Mouse (Mus musculus) hindbrain, embryonic 11.5 days (tissue): ENCODE measurements at regions not wholly inside any gene's neighbourhood (a gene's known extent, or its start where the extent isn't known, plus 50 kb on each side); places are given as distances from the start of the nearest gene placed in this dataset.

Experiments used
- ATAC-seq: fragments of 200-750 bp; cut with Nextera tagmentation; 2 replicates; pipeline ENCODE4 v1.8.0; 2017; ENCODE audit warnings: mild to moderate bottlenecking, moderate TSS enrichment, moderate library complexity; ENCODE audit not compliant: low FRiP score
- DNase-seq: peaks from one replicate; pipeline ENCODE4 v3.0.0-alpha.2; 2015; ENCODE audit warnings: low spot score
- H3K27ac ChIP-seq: fragments of 300-500 bp; sonication (generic); 2 replicates; pipeline ENCODE4 v1.5.1; 2014; ENCODE audit warnings: mild to moderate bottlenecking, low read depth, low read length
- H3K27me3 ChIP-seq: fragments of 300-500 bp; sonication (generic); 2 replicates; pipeline ENCODE4 v1.6.1; 2014; ENCODE audit warnings: mild to moderate bottlenecking, low read length, moderate library complexity, mixed read lengths; ENCODE audit not compliant: control insufficient read depth, insufficient read depth
- H3K36me3 ChIP-seq: fragments of 300-500 bp; sonication (generic); 2 replicates; pipeline ENCODE4 v1.6.1; 2014; ENCODE audit warnings: mild to moderate bottlenecking, low read length, moderate library complexity, mixed read lengths; ENCODE audit not compliant: control insufficient read depth, insufficient read depth
- H3K4me1 ChIP-seq: fragments of 300-500 bp; sonication (generic); replicated peaks from 2 replicates; pipeline ENCODE4 v1.6.1; 2014; ENCODE audit warnings: low read length, mixed read lengths; ENCODE audit not compliant: control insufficient read depth, insufficient read depth
- H3K4me2 ChIP-seq: fragments of 300-500 bp; sonication (generic); replicated peaks from 2 replicates; pipeline ENCODE4 v1.6.1; 2014; ENCODE audit warnings: mild to moderate bottlenecking, low read depth, low read length
- H3K4me3 ChIP-seq: fragments of 300-500 bp; sonication (generic); 2 replicates; pipeline ENCODE4 v1.5.1; 2014; ENCODE audit warnings: low read depth, low read length
- H3K9ac ChIP-seq: fragments of 300-500 bp; sonication (generic); 2 replicates; pipeline ENCODE4 v1.6.1; 2014; ENCODE audit warnings: low read depth, low read length
- H3K9me3 ChIP-seq: fragments of 300-500 bp; sonication (generic); 2 replicates; pipeline ENCODE4 v1.6.1; 2016; ENCODE audit warnings: low read length; ENCODE audit not compliant: control insufficient read depth
- WGBS: fragments of 180-500 bp; shearing (Covaris S2); extraction: QIAGEN DNeasy Blood & Tissue Kit; methylation state at CpG from one replicate; pipeline ENCODE4 v1.1.7; 2014; 5-methylcytosine and 5-hydroxymethylcytosine counted together

DNA sequence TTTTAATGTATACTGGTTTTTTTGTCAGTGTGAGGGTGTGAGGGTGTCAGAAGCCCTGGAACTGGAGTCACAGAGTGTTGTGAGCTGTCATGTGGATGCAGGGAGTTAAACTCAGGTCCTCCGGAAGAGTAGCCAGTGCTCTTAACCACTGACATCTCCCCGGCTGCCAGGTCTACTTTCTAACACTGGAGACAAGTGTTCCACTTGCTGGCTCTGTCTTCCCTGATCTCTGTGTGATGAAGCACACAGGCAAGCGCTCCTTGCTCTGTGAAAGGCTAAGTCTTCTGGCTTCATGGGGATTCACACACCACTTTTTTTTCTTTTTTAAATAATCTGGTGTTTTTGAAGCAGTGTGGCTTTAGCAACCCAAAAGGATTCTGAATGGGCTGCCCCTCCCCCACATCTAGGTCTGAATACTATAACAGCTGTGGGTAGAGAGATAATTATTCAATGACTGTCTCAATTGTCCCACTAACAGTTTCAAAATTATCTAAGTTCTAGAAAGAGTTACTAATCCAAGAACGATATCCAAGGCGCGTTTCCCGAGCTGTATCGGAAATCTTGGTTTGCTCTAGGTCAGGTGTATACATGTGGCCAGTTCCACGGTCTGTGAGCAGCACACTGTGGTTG is 208.4 kb upstream of the Smim15 start:
- Histone ChIP-seq H3K9me3 (no peaks in the 10 kb centered on the region), H3K9ac (no peak overlapping the region), H3K4me2 (no peak overlapping the region), H3K36me3 (no peaks in the 10 kb centered on the region), H3K4me3 (no peak overlapping the region), H3K4me1 (peaks cover 6% of the 10 kb centered on the region), H3K27me3 (no peaks in the 10 kb centered on the region), H3K27ac (no peak overlapping the region)
- 66% methylated on average over 9 of the region's 9 CpGs for WGBS
- ATAC-seq: no peak
- peak; percentile 41 for DNase-seq

DNA sequence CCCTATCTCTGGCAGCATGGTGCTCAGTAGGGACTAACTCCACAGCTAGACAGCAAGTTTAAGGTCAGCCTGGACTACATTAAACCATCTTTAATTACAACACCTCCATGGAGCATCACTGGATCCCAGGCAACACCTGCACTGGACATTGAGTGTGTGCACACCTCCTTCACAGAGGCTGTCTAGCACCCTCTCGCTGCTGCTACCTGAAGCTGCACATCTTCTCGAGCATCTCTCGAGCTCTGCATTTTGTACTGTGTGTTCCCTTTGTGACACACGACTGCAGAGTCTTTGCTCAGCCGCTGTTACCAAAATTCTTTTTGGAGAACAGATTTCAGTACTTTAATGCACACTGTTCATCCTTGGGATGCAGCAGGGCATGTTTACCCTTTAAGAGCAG is 212.2 kb upstream of the Smim15 start:
- no peaks in the 10 kb centered on the region for H3K27me3 ChIP-seq
- no peaks in the 10 kb centered on the region for H3K36me3 ChIP-seq
- ATAC-seq: no peak; the same call in 1 of the 2 replicates
- no peak overlapping the region for H3K4me3 ChIP-seq
- H3K9me3 ChIP-seq: no peaks in the 10 kb centered on the region
- WGBS: 75% methylated on average over 5 of the region's 5 CpGs
- H3K4me1 ChIP-seq: peaks cover 5% of the 10 kb centered on the region
- H3K4me2 ChIP-seq: no peak overlapping the region
- no peak for DNase-seq
- H3K9ac ChIP-seq: no peak overlapping the region
- H3K27ac ChIP-seq: no peak overlapping the region

DNA sequence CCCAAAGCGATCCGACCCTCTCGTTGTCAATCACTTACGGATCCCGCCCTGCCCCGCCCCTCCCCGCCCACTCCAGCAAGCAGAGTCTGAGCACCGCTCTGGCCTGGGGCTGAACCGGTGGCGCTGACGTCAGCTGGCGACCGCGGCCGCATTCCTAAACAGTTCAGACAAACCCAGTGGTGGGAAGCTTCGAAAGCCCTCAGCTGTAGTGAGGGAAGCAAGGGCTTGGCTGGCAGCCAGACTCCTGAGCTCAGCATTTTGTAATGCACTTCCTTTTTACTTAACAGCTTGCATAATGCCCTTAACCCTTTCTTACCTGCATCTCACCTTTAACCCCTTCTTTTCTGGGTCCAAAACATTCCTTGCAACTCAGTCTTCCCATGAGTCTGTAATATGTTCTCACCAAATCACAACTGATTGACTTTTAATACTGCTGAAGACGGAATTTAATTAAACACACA is 213.0 kb upstream of the Smim15 start:
- DNase-seq (peak; percentile 92), ATAC-seq (peak; percentile 99)
- H3K4me2 ChIP-seq: 0 out of 2 replicates have a peak overlapping the region, but pooled peaks have one; percentile 5
- no peaks in the 10 kb centered on the region for H3K9me3 ChIP-seq
- 3% methylated on average over 17 of the region's 17 CpGs for WGBS
- H3K4me3 ChIP-seq: no peak overlapping the region
- no peaks in the 10 kb centered on the region for H3K27me3 ChIP-seq
- no peaks in the 10 kb centered on the region for H3K36me3 ChIP-seq
- H3K4me1 ChIP-seq: peaks cover 5% of the 10 kb centered on the region
- H3K27ac ChIP-seq: no peak overlapping the region
- no peak overlapping the region for H3K9ac ChIP-seq

DNA sequence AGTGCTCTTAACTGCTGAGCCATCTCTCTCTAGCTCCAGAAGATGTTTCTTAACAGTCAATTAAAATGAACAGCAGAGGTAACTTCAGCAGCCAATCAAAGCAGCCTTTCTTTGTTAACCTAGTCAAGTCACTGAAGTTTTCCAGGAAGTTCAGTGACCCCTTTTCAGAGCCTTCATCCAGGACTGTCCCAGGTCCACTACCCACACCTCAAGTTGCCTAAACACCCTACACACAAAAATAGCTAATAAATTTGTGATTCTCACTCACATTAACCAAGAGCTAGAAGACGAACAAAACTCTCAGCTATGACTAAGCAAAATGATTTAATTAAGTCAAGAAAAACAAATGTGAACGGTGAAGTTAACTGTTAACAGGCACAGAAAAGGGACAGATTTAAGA is 214.0 kb upstream of the Smim15 start:
- H3K36me3 ChIP-seq: no peaks in the 10 kb centered on the region
- H3K4me3 ChIP-seq: no peak overlapping the region
- no peaks in the 10 kb centered on the region for H3K9me3 ChIP-seq
- no peaks in the 10 kb centered on the region for H3K27me3 ChIP-seq
- no peak overlapping the region for H3K9ac ChIP-seq
- WGBS: 80% methylated on average over 2 of the region's 2 CpGs
- peaks cover 5% of the 10 kb centered on the region for H3K4me1 ChIP-seq
- no peak overlapping the region for H3K27ac ChIP-seq
- ATAC-seq (no peak), DNase-seq (no peak)
- H3K4me2 ChIP-seq: no peak overlapping the region

DNA sequence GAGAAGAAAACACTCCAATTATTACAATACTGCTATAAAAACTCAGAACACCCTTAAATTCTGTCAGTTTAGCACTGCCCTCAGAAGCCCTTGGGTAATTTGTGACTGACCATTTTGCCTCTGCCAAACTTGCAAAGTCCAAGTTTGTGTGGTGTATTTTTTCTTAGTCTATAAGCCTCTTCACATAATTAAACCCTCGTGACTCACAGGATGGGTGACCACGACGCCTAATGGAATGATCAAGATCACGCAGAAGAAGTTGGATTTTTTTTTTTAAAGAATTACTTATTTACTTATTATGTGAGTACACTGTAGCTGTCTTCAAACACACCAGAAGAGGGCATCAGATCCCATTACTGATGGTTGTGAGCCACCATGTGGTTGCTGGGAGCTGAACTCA is 214.4 kb upstream of the Smim15 start:
- H3K27ac ChIP-seq: no peak overlapping the region
- DNase-seq (no peak), ATAC-seq (no peak)
- H3K4me1 ChIP-seq: peaks cover 5% of the 10 kb centered on the region
- H3K4me2 ChIP-seq: no peak overlapping the region
- H3K27me3 ChIP-seq: no peaks in the 10 kb centered on the region
- H3K9ac ChIP-seq: no peak overlapping the region
- no peaks in the 10 kb centered on the region for H3K36me3 ChIP-seq
- H3K9me3 ChIP-seq: no peaks in the 10 kb centered on the region
- no peak overlapping the region for H3K4me3 ChIP-seq
- WGBS: 96% methylated on average over 4 of the region's 4 CpGs

DNA sequence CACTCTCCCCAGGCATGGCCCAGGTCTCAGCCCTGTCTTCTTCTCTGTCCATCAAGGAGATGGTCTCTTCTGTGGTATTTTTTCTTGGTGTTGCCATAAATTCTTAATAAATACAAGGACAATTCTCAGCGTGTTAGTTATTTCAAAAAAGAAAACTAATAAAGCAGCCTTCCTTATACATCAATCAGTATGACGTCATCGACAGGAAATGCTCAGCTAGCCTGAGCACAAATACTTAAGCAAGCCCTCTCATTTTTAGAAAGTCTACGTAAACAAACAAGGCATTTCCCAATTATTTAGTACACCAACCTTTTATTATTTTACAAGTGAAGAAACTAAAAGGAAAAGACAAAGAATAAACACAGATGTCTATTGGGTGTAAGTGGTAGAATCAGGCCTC is 218.6 kb upstream of the Smim15 start:
- no peaks in the 10 kb centered on the region for H3K27me3 ChIP-seq

DNA sequence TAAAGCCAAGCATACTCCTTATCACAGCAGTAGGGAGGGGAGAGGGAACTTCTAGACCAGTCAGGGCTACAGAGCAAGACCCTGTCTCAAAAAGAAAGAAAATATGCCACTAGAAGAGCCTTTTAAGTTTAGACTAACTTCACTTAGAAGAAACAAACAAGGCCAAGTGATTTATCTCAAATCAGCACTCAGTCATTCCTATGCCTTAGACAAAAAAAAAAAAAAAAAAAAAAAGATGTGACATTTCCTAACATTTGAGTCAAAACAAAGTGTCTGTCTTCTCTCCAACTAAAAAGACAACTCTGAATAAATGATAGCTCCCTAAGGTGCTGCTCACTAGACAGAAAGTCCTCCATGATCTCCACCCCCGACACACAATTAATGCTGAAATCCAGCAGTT is 220.9 kb upstream of the Smim15 start:
- no peak overlapping the region for H3K9ac ChIP-seq
- 70% methylated on average over 1 of the region's 1 CpGs for WGBS
- ATAC-seq (no peak), DNase-seq (no peak)
- no peaks in the 10 kb centered on the region for H3K4me1 ChIP-seq
- no peak overlapping the region for H3K27ac ChIP-seq
- H3K4me3 ChIP-seq: no peak overlapping the region
- no peak overlapping the region for H3K4me2 ChIP-seq
- no peaks in the 10 kb centered on the region for H3K36me3 ChIP-seq
- H3K27me3 ChIP-seq: no peaks in the 10 kb centered on the region
- no peaks in the 10 kb centered on the region for H3K9me3 ChIP-seq

More for the DNA sequence above, 218.6 kb upstream of the Smim15 start:
- DNase-seq (no peak), ATAC-seq (no peak)
- 93% methylated on average over 4 of the region's 4 CpGs for WGBS
- no peaks in the 10 kb centered on the region for H3K4me1 ChIP-seq
- no peak overlapping the region for H3K27ac ChIP-seq
- no peak overlapping the region for H3K4me2 ChIP-seq
- H3K36me3 ChIP-seq: no peaks in the 10 kb centered on the region
- H3K4me3 ChIP-seq: no peak overlapping the region
- H3K9ac ChIP-seq: no peak overlapping the region
- H3K9me3 ChIP-seq: no peaks in the 10 kb centered on the region

DNA sequence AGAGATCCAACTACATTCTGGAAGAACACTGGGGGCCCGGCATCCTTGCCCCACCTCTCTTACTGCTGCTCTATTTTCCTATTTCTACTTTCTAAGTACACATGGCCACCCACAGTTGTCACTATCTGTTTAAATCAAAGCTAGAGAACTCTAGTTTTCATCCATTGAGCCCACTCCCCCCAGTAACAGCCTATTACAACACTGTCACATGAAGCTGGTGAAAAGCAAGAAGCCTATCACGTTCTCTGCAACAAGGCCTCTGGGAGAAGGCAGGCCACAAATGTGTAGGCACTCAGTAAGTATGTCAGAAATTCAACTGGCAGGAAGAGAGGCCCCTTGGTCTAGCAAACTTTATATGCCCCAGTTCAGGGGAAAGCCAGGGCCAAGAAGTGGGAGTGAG is 222.0 kb upstream of the Smim15 start:
- 69% methylated on average over 2 of the region's 2 CpGs for WGBS
- DNase-seq (no peak), ATAC-seq (no peak)
- Histone ChIP-seq H3K9me3 (no peaks in the 10 kb centered on the region), H3K4me3 (no peak overlapping the region), H3K36me3 (no peaks in the 10 kb centered on the region), H3K4me2 (no peak overlapping the region), H3K9ac (no peak overlapping the region), H3K27me3 (no peaks in the 10 kb centered on the region), H3K27ac (no peak overlapping the region), H3K4me1 (no peaks in the 10 kb centered on the region)

DNA sequence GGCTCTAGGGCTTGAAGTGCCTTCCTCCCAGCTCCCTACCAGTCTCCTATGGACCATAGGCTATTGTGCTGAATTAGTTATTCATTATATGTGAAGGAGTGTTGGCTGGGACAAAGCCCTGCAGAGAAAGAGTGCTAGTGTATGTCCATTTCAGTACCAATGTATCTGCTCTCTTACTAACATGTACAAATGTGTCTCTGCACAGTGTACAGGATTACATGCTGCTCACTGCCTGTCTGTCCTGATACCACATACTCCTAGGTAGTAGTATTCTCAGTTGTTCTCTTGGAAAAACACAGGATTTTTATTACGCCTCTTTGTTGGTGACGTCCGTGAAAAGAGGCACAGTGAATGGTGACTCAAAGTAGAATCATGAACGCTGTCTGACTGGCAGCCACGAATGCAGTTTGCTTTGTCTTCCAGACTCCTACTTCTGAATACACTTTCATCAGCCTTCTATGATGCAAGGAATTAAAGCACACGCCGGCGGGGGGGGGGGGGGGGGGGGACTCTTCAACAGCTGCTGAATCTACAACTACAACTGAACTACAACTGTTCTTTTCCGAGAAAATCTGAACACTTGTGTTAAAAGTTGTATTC is 230.6 kb upstream of the Smim15 start:
- 47% methylated on average over 6 of the region's 9 CpGs for WGBS
- ATAC-seq: peak; percentile 60
- Histone ChIP-seq H3K4me1 (peaks cover 6% of the 10 kb centered on the region), H3K36me3 (no peaks in the 10 kb centered on the region), H3K9me3 (no peaks in the 10 kb centered on the region), H3K4me2 (no peak overlapping the region), H3K27ac (0 out of 2 replicates have a peak overlapping the region, but pooled peaks have one; percentile 47), H3K27me3 (no peaks in the 10 kb centered on the region), H3K4me3 (no peak overlapping the region), H3K9ac (no peak overlapping the region)
- no peak for DNase-seq
